26 mouse cellular contexts compared by ENCODE assay signal in the genomic region with DNA sequence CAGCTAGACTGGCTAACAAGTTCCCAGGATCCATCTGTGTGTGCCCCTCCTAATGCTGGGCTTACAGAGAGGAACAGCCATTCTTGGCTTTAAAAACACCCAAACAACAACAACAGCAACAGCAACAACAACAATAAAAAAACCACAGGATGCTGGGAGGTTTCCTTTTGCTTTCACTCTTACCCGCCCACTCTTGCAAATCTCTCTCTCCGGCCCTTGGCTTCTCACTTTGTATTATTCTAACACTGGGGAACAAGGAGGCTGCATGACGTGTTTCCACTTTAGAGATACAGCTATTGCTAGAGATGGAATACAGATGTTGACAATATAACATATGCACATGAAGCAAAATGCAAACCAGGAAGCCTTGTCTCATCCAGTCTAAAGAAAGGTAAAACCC. TPM values are rescaled to one million over a fixed set of nuclear protein-coding genes. Genes with fewer than 3 reads are reported as not detected.
DNase-seq lines count a peak whose midpoint lies in the region; ATAC-seq and TF ChIP-seq lines count a peak whose summit lies in the region.
"Had no signal": no experiment of that assay in that cellular context is flagged by ENCODE, and none has a peak within 500 bp of the region (broad histone marks: within the 10 kb centered on the region; RNA-seq: fewer than 3 reads in every experiment).

No protein-coding gene starts in this region.

- H3K4me1 ChIP-seq in forebrain, embryonic 15.5 days: peaks cover 53% of the 10 kb centered on the region
- H3K4me1 ChIP-seq in forebrain, embryonic 12.5 days: peaks cover 24% of the 10 kb centered on the region
- H3K4me1 ChIP-seq in kidney, embryonic 14.5 days (ENCODE audit: control insufficient read depth, insufficient read depth, low read length): no peaks in the 10 kb centered on the region

- no peak overlapping the region for H3K4me2 ChIP-seq in forebrain, embryonic 15.5 days (replicated peaks)
- H3K4me2 ChIP-seq in forebrain, embryonic 12.5 days: no peak overlapping the region
- no peak overlapping the region for H3K4me2 ChIP-seq in kidney, embryonic 14.5 days (replicated peaks; ENCODE audit: low read depth, low read length)
- H3K4me2 ChIP-seq: hindbrain, embryonic 12.5 days; kidney, embryonic 15.5 days; limb, embryonic 12.5 days; liver, embryonic 15.5 days; lung, embryonic 14.5 days; neural tube, embryonic 15.5 days had no signal

- no peak overlapping the region for H3K9ac ChIP-seq in forebrain, embryonic 15.5 days (replicated peaks)
- H3K9ac ChIP-seq in forebrain, embryonic 12.5 days: no peak overlapping the region
- no peak overlapping the region for H3K9ac ChIP-seq in kidney, embryonic 14.5 days (ENCODE audit: low read depth, low read length)
- H3K9ac ChIP-seq: hindbrain, embryonic 12.5 days; kidney, embryonic 15.5 days; limb, embryonic 12.5 days; liver, embryonic 15.5 days; lung, embryonic 14.5 days; neural tube, embryonic 15.5 days had no signal

- no peak for DNase-seq in layer of hippocampus, adult 2 months (ENCODE audit: low spot score in 2 of 2)
- no peak for DNase-seq in layer of hippocampus, adult 11-12 months (ENCODE audit: low spot score)
- DNase-seq in CD4-positive, CD25-positive, alpha-beta regulatory T cell, adult 2 months (ENCODE audit: low read depth, low spot score): peak; percentile 60
- DNase-seq in kidney, postnatal 10 days: no peak
- DNase-seq: adrenal gland, adult 8-10 months; cerebellum, adult 8-10 months; cerebellum, postnatal 25 days; heart, postnatal 14 days; kidney, postnatal 4 days; layer of hippocampus, adult 9-11 months; lung, embryonic 14.5 days; lung, postnatal 14 days; midbrain, embryonic 14.5 days; right cerebral cortex, postnatal 25 days; spleen, adult 18-20 months had no signal

- no peak overlapping the region for H3K4me3 ChIP-seq in forebrain, embryonic 15.5 days
- no peak overlapping the region for H3K4me3 ChIP-seq in forebrain, embryonic 12.5 days (replicated peaks)
- no peak overlapping the region for H3K4me3 ChIP-seq in layer of hippocampus, adult 2 months
- no peak overlapping the region for H3K4me3 ChIP-seq in kidney, embryonic 14.5 days (ENCODE audit: low read length)
- H3K4me3 ChIP-seq: hindbrain, embryonic 12.5 days; kidney, embryonic 15.5 days; limb, embryonic 12.5 days; liver, embryonic 15.5 days; neural tube, embryonic 15.5 days had no signal

- 68% methylated on average over 3 of the region's 3 CpGs for WGBS in forebrain, embryonic 15.5 days
- 68% methylated on average over 3 of the region's 3 CpGs for WGBS in forebrain, embryonic 12.5 days
- 68% methylated on average over 3 of the region's 3 CpGs for WGBS in kidney, embryonic 14.5 days

- no peak for ATAC-seq in forebrain, embryonic 15.5 days (replicated peaks)
- no peak for ATAC-seq in forebrain, embryonic 12.5 days (ENCODE audit: low FRiP score)
- peak; percentile 78 for ATAC-seq in inflammation-experienced regulatory T-cells, adult 6 months
- ATAC-seq in kidney, embryonic 14.5 days (ENCODE audit: low FRiP score, low TSS enrichment): no peak
- ATAC-seq: hindbrain, postnatal 0 days; intestine, postnatal 0 days had no signal

- H3K36me3 ChIP-seq in forebrain, embryonic 15.5 days: no peaks in the 10 kb centered on the region
- H3K36me3 ChIP-seq in forebrain, embryonic 12.5 days (replicated peaks): no peaks in the 10 kb centered on the region
- no peaks in the 10 kb centered on the region for H3K36me3 ChIP-seq in kidney, embryonic 14.5 days (ENCODE audit: control insufficient read depth, insufficient read depth, low read length)
- H3K36me3 ChIP-seq: hindbrain, embryonic 12.5 days; kidney, embryonic 15.5 days; limb, embryonic 12.5 days; liver, embryonic 15.5 days; neural tube, embryonic 15.5 days had no signal

- H3K27ac ChIP-seq in forebrain, embryonic 15.5 days (replicated peaks): peak overlapping the region; percentile 72
- no peak overlapping the region for H3K27ac ChIP-seq in forebrain, embryonic 12.5 days
- H3K27ac ChIP-seq in layer of hippocampus, adult 2 months: 0 out of 2 replicates have a peak overlapping the region, but pooled peaks have one; percentile 19
- no peak overlapping the region for H3K27ac ChIP-seq in kidney, embryonic 14.5 days (ENCODE audit: low read depth, low read length)
- H3K27ac ChIP-seq: hindbrain, embryonic 12.5 days; hindbrain, postnatal 0 days; kidney, embryonic 15.5 days; limb, embryonic 12.5 days; liver, embryonic 15.5 days; neural tube, embryonic 15.5 days had no signal

- no peaks in the 10 kb centered on the region for H3K9me3 ChIP-seq in forebrain, embryonic 15.5 days
- H3K9me3 ChIP-seq in forebrain, embryonic 12.5 days: no peaks in the 10 kb centered on the region
- H3K9me3 ChIP-seq in kidney, embryonic 14.5 days (ENCODE audit: control insufficient read depth, low read length): no peaks in the 10 kb centered on the region
- H3K9me3 ChIP-seq: hindbrain, embryonic 12.5 days; kidney, embryonic 15.5 days; limb, embryonic 12.5 days; liver, embryonic 15.5 days; neural tube, embryonic 15.5 days had no signal

- TF ChIP-seq CTCF in layer of hippocampus, adult 2 months (conservative IDR thresholded peaks at IDR 0.05): no peak

- H3K27me3 ChIP-seq in forebrain, embryonic 15.5 days: no peaks in the 10 kb centered on the region
- no peaks in the 10 kb centered on the region for H3K27me3 ChIP-seq in forebrain, embryonic 12.5 days
- H3K27me3 ChIP-seq in kidney, embryonic 14.5 days (ENCODE audit: control insufficient read depth, insufficient read depth, low read length): no peaks in the 10 kb centered on the region
- H3K27me3 ChIP-seq: hindbrain, embryonic 12.5 days; kidney, embryonic 15.5 days; limb, embryonic 12.5 days; liver, embryonic 15.5 days; neural tube, embryonic 15.5 days had no signal

RNA-seq across cellular contexts. Expression of gene Fam49a, which starts 27.7 kb away (rescaled TPM):
- 139 and 154 TPM in 2 replicates for polyA plus RNA-seq in forebrain, embryonic 15.5 days (2015; fragmentation: Nextera tagmentation; extraction: Ambion mirVana)
- polyA plus RNA-seq in forebrain, embryonic 12.5 days (2016; fragmentation: Nextera tagmentation; extraction: Ambion mirVana): 20.4 and 21.1 TPM in 2 replicates
- 100 to 1,000 TPM; 178 to 186 TPM for total RNA-seq in layer of hippocampus, adult 2 months (2021)
- polyA plus RNA-seq in inflammation-experienced regulatory T-cells, adult 6 months (2017; shearing (Covaris generic)): 10 to 100 TPM; 45.2 to 55.3 (median 53.3) TPM
- 4.4 and 8.7 TPM in 2 replicates for polyA plus RNA-seq in kidney, embryonic 14.5 days (2014; fragmentation: Nextera tagmentation; extraction: Ambion mirVana)

Comparison
In these comparisons a context has a peak if more than half of its experiments do, and no peak if none do; other contexts are left out.
1. H3K27ac ChIP-seq: peak in forebrain, embryonic 15.5 days (single experiment) and layer of hippocampus, adult 2 months (single experiment); none in forebrain, embryonic 12.5 days (single experiment) and kidney, embryonic 14.5 days (single experiment).